Mouse (Mus musculus) C2C12 (cell line): ENCODE results near the gene Ap5b1.

ENCODE experiments used
- CEBPB ChIP-seq: IDR thresholded peaks from one replicate; pipeline ENCODE4 v1.6.1; 2011; ENCODE audit warnings: low read depth, mild to moderate bottlenecking, control low read depth, moderate library complexity
- CTCF ChIP-seq: IDR thresholded peaks from one replicate; pipeline ENCODE4 v1.5.1; 2011; ENCODE audit not compliant: control insufficient read depth, insufficient read depth, insufficient read length
- FOSL1 ChIP-seq: IDR thresholded peaks from one replicate; pipeline ENCODE4 v1.8.0; 2011; ENCODE audit warnings: mild to moderate bottlenecking, low read length; ENCODE audit not compliant: poor library complexity, insufficient read depth, severe bottlenecking
- MAX ChIP-seq: IDR thresholded peaks from one replicate; pipeline ENCODE4 v1.6.1; 2011; ENCODE audit warnings: mild to moderate bottlenecking, control low read depth
- MYOD1 ChIP-seq: IDR thresholded peaks from one replicate; pipeline ENCODE4 v1.6.1; 2011; ENCODE audit warnings: low read depth; ENCODE audit not compliant: control insufficient read depth, insufficient read length
- MYOG ChIP-seq: IDR thresholded peaks from one replicate; pipeline ENCODE4 v1.6.1; 2011; ENCODE audit not compliant: control insufficient read depth, insufficient read length; ENCODE audit errors: extremely low read depth
- USF1 ChIP-seq: IDR thresholded peaks from one replicate; pipeline ENCODE4 v1.6.1; 2011; ENCODE audit warnings: low read depth, mild to moderate bottlenecking, control low read depth, moderate library complexity

- no peak for TF ChIP-seq CTCF
- no peak for TF ChIP-seq CEBPB
- TF ChIP-seq MAX: no peak
- no peak for TF ChIP-seq USF1
- no peak for TF ChIP-seq FOSL1
- no peak for TF ChIP-seq MYOD1
- no peak for TF ChIP-seq MYOG
Observed at GRCm38 (mm10) chr19:5614953-5615352, 47.1 kb downstream of the Ap5b1 start.
